Mouse (Mus musculus): ENCODE measurements around the gene Kdm6b.

- TF ChIP-seq CTCF (IDR thresholded peaks at IDR 0.05; ENCODE audit: low read depth) (no peak), EP300 (IDR thresholded peaks at IDR 0.05; ENCODE audit: low read depth) (no peak)
Observed at GRCm38 (mm10) chr11:69415327-69415667, 1.8 kb upstream of the Kdm6b start.
